Mouse (Mus musculus): Measurements from ENCODE around the gene Stk36.

Gene Stk36

DNA sequence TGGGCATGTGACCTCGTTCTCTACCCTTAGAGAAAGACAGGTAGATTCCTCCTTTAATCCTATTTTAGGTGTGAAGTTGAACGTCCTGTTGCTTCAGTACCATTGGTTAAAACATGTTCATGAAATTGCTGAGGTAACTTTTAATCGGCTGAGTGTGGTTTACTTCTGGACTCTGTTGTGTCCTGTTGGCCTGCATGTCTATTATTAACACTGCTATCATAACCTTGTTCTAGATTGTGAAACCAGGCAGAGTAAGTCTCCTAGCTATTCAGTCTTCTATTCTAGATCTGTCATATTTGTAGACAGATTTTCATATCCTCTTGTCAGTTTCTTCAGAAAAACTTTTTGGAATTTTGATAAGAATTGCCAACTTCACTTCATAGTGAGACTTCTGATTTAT lies 67.1 kb downstream of the Stk36 start:
- DNase-seq (ENCODE audit: low spot score in 2 of 2) = no peak

DNA sequence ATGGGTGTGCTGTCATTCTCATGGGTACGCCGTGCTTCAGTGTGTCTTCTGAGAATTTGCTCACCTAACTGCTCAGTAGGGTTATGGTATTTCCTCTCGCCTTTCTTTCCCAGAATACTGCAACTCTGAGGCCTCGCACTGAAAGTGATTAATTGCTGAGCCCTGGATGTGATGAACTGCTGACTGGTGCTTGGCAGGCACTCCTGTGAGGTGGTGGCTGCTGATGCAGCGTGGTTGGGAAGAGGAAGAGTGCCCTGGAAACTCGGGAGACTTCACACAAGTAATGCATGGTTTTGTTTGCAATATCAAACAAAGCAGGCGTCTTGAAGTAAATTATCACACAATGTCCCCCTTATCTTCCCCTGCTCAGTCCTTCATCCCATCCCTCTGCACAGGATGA lies 71.5 kb downstream of the Stk36 start:
- DNase-seq (ENCODE audit: low spot score in 2 of 2) = no peak

DNA sequence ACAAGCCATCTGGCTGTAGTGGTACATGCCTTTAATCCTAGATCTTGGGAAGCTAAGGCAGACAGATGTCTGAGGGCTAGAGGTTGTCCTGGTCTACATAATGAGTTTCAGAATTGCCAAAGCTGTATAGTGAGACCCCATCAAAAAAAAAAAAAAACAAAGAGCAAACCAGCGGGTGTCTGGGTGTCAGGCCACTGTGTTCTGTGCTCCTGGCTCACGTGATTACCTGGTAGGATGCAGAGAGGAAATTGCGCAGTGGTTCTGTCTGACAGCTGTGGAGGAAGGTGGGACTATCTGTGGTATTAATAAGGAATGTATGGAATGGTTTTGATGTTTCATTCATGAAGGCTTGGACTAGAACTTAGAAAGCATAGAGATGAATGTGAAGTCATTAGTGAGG lies 75.6 kb downstream of the Stk36 start:
- no peak for DNase-seq (ENCODE audit: low spot score in 2 of 2)

DNA sequence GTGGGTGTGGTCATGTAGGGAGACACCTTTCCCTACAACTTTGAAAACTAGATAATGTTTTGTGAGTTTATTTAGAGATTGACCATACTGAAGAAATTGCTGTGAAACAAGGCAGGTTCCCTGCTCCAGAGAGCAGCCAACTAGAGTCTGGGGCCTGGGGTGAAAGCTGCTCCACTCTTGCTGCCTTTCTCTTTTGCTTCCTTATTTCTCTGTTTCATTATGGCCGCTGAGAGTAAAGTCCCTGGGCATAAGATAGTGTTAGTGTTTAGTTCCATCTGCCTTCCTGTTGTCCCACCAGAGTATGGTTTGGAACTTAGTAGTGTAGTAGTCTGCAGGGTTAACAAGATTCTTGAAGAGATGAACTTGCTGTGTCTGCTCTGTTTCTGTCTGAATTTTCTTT lies 76.6 kb downstream of the Stk36 start:
- no peak for DNase-seq (ENCODE audit: low spot score in 2 of 2)
